Mouse (Mus musculus) cerebellum, postnatal 36 days (tissue): Measurements from ENCODE around the gene Dbf4.

ENCODE experiments used
- DNase-seq, 2 experiments: peaks; one replicate each; pipeline ENCODE4 v3.0.0; 2021 to 2022; ENCODE audit warnings: mixed read lengths in 2 of 2

Dbf4 gene

DNA sequence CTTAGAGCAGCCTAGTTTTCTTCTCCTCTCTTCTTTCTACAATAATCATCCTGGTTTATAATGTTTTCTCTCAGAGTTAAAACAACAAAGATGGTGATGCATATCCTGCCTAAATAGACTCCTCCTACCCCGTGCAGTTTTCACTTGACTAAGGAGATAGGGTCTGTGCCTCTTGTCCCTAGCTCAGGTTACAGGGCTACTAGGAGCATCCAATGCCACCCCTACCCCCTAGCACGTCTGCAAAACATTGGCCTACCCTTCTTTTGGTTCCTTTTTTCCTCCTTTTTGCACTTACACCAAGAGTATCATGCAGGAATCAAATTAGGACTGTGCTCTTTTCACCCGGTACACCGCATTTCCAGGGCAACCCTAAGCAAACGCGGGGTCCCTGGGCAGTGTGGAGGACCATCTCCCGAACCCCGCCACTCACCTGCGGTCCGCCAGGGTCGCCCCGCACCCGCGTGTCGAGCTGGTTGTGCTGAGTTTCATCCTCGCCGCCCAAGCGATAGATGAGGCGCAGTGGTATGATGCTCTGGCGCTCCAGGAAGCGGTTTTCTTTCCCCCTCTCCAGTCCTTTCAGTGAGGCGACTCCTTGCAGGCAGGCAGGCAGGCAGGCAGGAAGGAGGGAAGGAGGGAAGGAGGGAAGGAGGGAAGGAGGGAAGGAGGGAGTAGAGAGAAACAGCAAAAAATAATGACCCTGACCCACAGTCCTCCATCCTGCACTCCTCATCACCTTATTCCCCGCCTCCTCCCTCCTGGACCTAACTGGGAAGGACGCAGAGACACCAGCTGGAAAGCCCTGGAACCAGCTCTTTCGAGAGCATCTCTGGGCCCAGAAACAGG is 55.5 kb downstream of the Dbf4 start:
- DNase-seq: peak; percentile 50 to 61

- peak in 1 of 2 experiments; percentile 30 for DNase-seq
These were observed 60.2 kb downstream of the Dbf4 start for GRCm38 (mm10) chr5:8362361-8362760.

DNA sequence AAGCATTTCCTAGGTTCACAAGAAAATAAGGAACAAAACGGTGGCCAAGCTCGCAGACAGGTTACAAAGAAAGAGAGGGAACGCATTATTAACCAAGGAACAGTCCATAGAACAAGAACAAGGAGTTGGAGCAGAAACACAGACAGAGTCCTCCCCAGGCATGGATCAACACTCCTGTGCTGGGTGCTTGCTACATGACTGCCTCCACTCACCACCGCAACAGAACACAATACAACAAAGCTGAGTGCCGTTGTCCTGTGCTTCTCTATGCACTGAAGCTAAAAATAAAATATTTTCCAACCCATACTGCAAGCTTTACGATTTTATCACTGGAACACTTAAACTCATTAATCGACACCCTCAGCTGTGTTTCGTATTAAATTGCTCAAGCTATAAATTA is 64.8 kb downstream of the Dbf4 start:
- no peak for DNase-seq

DNA sequence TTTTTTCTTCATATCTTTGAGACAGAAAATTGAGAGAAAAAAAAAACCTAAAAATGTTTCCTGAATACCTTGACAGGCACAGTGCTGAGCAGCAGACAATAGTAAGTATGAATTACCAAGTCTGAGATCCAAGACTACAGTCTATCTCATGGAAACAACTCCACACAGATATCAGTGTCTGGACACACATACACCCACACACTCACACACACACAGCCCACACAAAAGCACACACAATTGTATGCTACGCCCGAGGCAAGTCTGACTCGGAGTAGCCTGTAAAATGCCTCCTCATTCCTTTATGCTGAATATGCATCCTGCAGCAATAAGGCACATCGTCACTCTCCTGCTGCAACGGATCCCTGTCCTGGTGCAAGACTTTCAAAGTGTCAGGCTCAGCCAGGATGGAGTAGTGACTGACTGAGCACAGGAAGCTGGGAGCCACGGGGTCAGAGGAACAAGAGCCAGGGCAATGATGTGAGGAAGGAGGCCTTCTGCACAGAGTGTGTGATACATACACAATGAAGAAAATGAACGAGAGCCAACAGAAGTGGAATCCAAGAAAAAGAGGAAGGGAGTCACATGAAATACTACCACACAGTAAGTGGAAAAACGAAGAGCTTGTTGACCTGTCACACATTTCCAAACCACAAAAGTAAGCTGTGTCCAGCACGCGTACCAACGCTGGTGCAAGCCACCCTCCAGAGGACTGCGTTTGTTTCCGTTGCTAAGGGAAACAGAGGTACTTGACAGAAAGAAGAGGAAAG is 65.4 kb downstream of the Dbf4 start:
- peak in 1 of 2 experiments; percentile 20 for DNase-seq

- DNase-seq: peak in 1 of 2 experiments; percentile 35
These were observed 66.2 kb downstream of the Dbf4 start for GRCm38 (mm10) chr5:8356326-8356725.

DNA sequence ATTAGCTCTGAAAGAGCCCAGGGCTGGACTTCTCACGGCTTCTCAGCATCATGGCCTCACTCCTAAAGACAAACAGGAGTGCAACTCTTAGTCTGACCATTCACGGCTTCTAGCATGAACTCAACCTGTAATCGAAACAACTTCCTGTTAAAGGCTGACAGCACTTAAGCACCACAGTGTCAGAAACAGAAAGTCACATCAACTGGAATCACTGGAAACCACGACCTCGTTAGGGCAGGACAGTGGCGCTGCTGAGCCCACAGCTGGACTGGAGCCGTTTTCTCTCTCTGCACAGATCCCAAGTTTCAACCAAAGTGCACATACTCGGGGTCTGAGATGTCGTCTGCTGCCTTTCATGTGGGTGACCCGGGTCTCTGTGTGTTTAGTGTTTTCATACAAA is 73.0 kb downstream of the Dbf4 start:
- DNase-seq: no peak
